Mouse (Mus musculus): ENCODE measurements around the gene Lgals3bp. TPM values are rescaled to one million over a fixed set of nuclear protein-coding genes. Genes with fewer than 3 reads are reported as not detected.

The Lgals3bp gene
- polyA plus RNA-seq, 1 experiment from 2014 or later = 1.4 TPM

Other genes starting within 250 kb of the Lgals3bp start
- gene Cyth1, start 153.5 kb downstream of the Lgals3bp start, polyA plus RNA-seq (2016; fragmentation: Nextera tagmentation; extraction: Ambion mirVana) = 20.4 and 21.5 TPM in 2 replicates
- gene Usp36, start 111.8 kb downstream of the Lgals3bp start, polyA plus RNA-seq (2016; fragmentation: Nextera tagmentation; extraction: Ambion mirVana) = 21.3 and 22.2 TPM in 2 replicates
- gene Cep295nl, start 59.6 kb downstream of the Lgals3bp start, polyA plus RNA-seq (2016; fragmentation: Nextera tagmentation; extraction: Ambion mirVana) = 0.60 and 0.70 TPM in 2 replicates
- gene Timp2, start 46.4 kb downstream of the Lgals3bp start, polyA plus RNA-seq (2016; fragmentation: Nextera tagmentation; extraction: Ambion mirVana) = 104 and 115 TPM in 2 replicates
- 33.4 and 35.5 TPM in 2 replicates for gene Cant1, start 17.0 kb upstream of the Lgals3bp start, polyA plus RNA-seq (2016; fragmentation: Nextera tagmentation; extraction: Ambion mirVana)
- 5.7 and 6.7 TPM in 2 replicates for gene C1qtnf1, start 26.1 kb upstream of the Lgals3bp start, polyA plus RNA-seq (2016; fragmentation: Nextera tagmentation; extraction: Ambion mirVana)
- 7.1 and 8.9 TPM in 2 replicates for gene Engase, start 74.7 kb upstream of the Lgals3bp start, polyA plus RNA-seq (2016; fragmentation: Nextera tagmentation; extraction: Ambion mirVana)